Mouse (Mus musculus) adrenal gland, adult (tissue): ENCODE results near the gene Olfr371.
A peak's percentile ranks its signal among the peaks of the same experiment; 100 is the strongest.

Experiments used
- DNase-seq, 2 experiments: peaks; one replicate each; pipeline ENCODE4 v3.0.0; 2022 to 2023; ENCODE audit warnings: low spot score in 1 of 2; ENCODE audit not compliant: inconsistent age in 2 of 2

Olfr371 gene

GRCm38 (mm10) chr8:85225688-85226087 is at the start of gene Olfr371:
Olfr371 (plus strand) TSS chr8:85225988.
- no peak for DNase-seq

DNA sequence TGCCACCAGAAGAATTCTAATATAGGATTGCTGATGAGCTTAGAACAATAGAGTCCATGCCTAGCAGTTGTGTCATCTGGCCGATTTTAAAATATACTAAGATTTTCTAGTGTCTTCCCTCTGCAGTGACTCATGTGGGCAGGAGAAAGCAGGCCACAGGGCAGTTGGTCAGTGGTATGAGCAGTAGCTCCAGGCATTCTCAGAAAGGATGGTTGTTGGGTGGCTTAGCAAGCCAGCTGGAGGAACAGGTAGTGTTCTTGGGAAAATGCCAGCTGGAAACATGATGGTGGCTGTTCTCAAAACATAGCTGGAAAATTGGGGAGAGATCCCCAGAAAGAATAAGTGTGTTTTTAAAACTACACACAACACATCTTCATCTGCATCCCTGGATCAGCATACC is 33.4 kb upstream of the Olfr371 start:
- no peak for DNase-seq

GRCm38 (mm10) chr8:85220220-85220619 is 5.6 kb upstream of the Olfr371 start:
- DNase-seq: no peak

GRCm38 (mm10) chr8:85220992-85221391 is 4.8 kb upstream of the Olfr371 start:
- peak in 1 of 2 experiments; percentile 16 for DNase-seq

DNA sequence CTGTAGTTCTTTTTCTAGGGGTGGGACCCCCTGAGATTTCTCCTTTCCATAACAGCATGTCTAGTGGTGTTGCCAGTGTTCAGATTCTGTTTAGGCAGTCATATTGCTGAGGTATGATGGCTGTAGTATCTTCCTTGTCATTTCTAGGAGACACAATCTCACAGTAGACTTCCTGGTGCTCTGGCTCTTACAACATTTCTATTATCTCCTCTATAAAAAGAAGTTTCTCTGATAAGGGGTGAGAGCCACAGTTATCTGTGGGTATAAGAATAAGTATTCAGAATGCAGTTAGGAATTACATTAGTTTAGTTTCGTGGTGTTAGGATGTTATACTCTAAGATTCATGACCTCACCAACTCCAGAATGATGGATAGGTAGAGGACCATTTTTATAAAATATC is 1.5 kb downstream of the Olfr371 start:
- no peak for DNase-seq
